Comparison of ENCODE assay signal across 8 mouse cellular contexts in genomic region chr13:13415120-13416006, GRCm38 (mm10). TPM values are rescaled to one million over a fixed set of nuclear protein-coding genes. Genes with fewer than 3 reads are reported as not detected.
A peak's percentile ranks its signal among the peaks of the same experiment; 100 is the strongest.
DNase-seq lines count a peak whose midpoint lies in the region; ATAC-seq lines count a peak whose summit lies in the region.
"Not testable (repeated sequence)": the region's sequence is repeated elsewhere in the genome, so short reads cannot be mapped to it uniquely, and the experiment has no call there.

No protein-coding gene starts in this region.

- H3K4me2 ChIP-seq in embryonic facial prominence, embryonic 12.5 days (replicated peaks), result peak overlapping the region; percentile 17; the same call in 1 of the 2 replicates
- H3K4me2 ChIP-seq in heart, embryonic 13.5 days, result peak overlapping the region; percentile 54

- intact Hi-C loops in left cerebral cortex, postnatal 36 days (cut with DNase I), result loop anchor here (5.0 to 10.0 kb wide), 3 partner anchors 171 to 943 kb away; no protein-coding TSS in a partner anchor

- not testable (repeated sequence) for H3K4me3 ChIP-seq in embryonic facial prominence, embryonic 12.5 days
- H3K4me3 ChIP-seq in heart, embryonic 13.5 days, result peak overlapping the region; percentile 24

- not testable (repeated sequence) for H3K27ac ChIP-seq in embryonic facial prominence, embryonic 12.5 days; heart, embryonic 13.5 days (replicated peaks)

- H3K9me3 ChIP-seq in embryonic facial prominence, embryonic 12.5 days; heart, embryonic 13.5 days: not testable (repeated sequence)

- H3K27me3 ChIP-seq in embryonic facial prominence, embryonic 12.5 days; heart, embryonic 13.5 days (replicated peaks): not testable (repeated sequence)

- H3K4me1 ChIP-seq in embryonic facial prominence, embryonic 12.5 days; heart, embryonic 13.5 days: not testable (repeated sequence)

- 40% methylated on average over 23 of the region's 23 CpGs for WGBS in embryonic facial prominence, embryonic 12.5 days
- WGBS in heart, embryonic 13.5 days, result 32% methylated on average over 23 of the region's 23 CpGs

- not testable (repeated sequence) for H3K36me3 ChIP-seq in embryonic facial prominence, embryonic 12.5 days; heart, embryonic 13.5 days

- DNase-seq in 3T3-L1 (ENCODE audit: low read depth, low spot score), result peak; percentile 76
- DNase-seq in adrenal gland, postnatal 4 days (ENCODE audit: low spot score in 2 of 2), result peak; percentile 14 to 22
- DNase-seq in kidney, adult 8-10 months, result peak; percentile 47 to 72
- peak; percentile 28 to 49 for DNase-seq in left cerebral cortex, postnatal 36 days (ENCODE audit: low spot score in 2 of 2)
- DNase-seq in right cerebral cortex, adult 2 months (ENCODE audit: low spot score in 2 of 2), result peak; percentile 64 to 67

- H3K9ac ChIP-seq in embryonic facial prominence, embryonic 12.5 days, result not testable (repeated sequence)
- H3K9ac ChIP-seq in heart, embryonic 13.5 days, result 0 out of 2 replicates have a peak overlapping the region, but pooled peaks have one; percentile 37

- not testable (repeated sequence) for ATAC-seq in embryonic facial prominence, embryonic 12.5 days (ENCODE audit: insufficient number of reproducible peaks, insufficient read depth, low FRiP score, low TSS enrichment); heart, embryonic 13.5 days (ENCODE audit: extremely low read depth, insufficient number of reproducible peaks, low FRiP score, low TSS enrichment)
- peak; percentile 77 for ATAC-seq in megakaryocyte, adult 5-6 weeks (ENCODE audit: poor library complexity, severe bottlenecking)

RNA-seq across cellular contexts. Expression of gene Gpr137b, which starts 21.5 kb away (rescaled TPM):
- 10 to 100 TPM; 31.7 to 33.8 TPM for total RNA-seq in adrenal gland, postnatal 4 days (2021)
- 17.1 and 17.7 TPM in 2 replicates for polyA plus RNA-seq in embryonic facial prominence, embryonic 12.5 days (2016; fragmentation: Nextera tagmentation; extraction: Ambion mirVana)
- 10.0 and 11.0 TPM in 2 replicates for polyA plus RNA-seq in heart, embryonic 13.5 days (2015; fragmentation: Nextera tagmentation; extraction: Ambion mirVana)
- 10 to 100 TPM; 21.4 to 23.4 TPM for total RNA-seq in left cerebral cortex, postnatal 36 days (2021)
- 7.8 and 9.1 TPM in 2 replicates for total RNA-seq in megakaryocyte, adult 5-6 weeks (2015)
- total RNA-seq in megakaryocyte, adult 5-6 weeks (2017), result 15.2 and 16.4 TPM in 2 replicates

RNA-seq across cellular contexts. Expression of gene Nid1, which starts 22.0 kb away (rescaled TPM):
- 100 to 1,000 TPM; 156 to 160 TPM for total RNA-seq in adrenal gland, postnatal 4 days (2021)
- 61.5 and 65.7 TPM in 2 replicates for polyA plus RNA-seq in embryonic facial prominence, embryonic 12.5 days (2016; fragmentation: Nextera tagmentation; extraction: Ambion mirVana)
- 61.3 and 70.8 TPM in 2 replicates for polyA plus RNA-seq in heart, embryonic 13.5 days (2015; fragmentation: Nextera tagmentation; extraction: Ambion mirVana)
- 1 to 10 TPM; 5.4 to 7.7 TPM for total RNA-seq in left cerebral cortex, postnatal 36 days (2021)
- total RNA-seq in megakaryocyte, adult 5-6 weeks (2015), result 0.11 TPM in 1 of 2 replicates, not detected in the other
- 0.16 TPM in 1 of 2 replicates, not detected in the other for total RNA-seq in megakaryocyte, adult 5-6 weeks (2017)

Comparison
In these comparisons a context has a peak if more than half of its experiments do, and no peak if none do; other contexts are left out.
1. DNase-seq: peak in every context shown above with its lines; median percentile 76 in 3T3-L1; 66 in right cerebral cortex, adult 2 months; 60 in kidney, adult 8-10 months; 38 in left cerebral cortex, postnatal 36 days; 18 in adrenal gland, postnatal 4 days.
2. RNA of gene Nid1, which starts 22.0 kb away (total RNA-seq): 156 to 160 TPM in adrenal gland, postnatal 4 days; 5.4 to 7.7 TPM in left cerebral cortex, postnatal 36 days and 0.11 to 0.16 TPM in megakaryocyte, adult 5-6 weeks; every median in the first group is over 10 times any median in the second.